Mouse (Mus musculus) adrenal gland, adult 18-20 months (tissue): Measurements from ENCODE around the gene Ahnak. TPM values are rescaled to one million over a fixed set of nuclear protein-coding genes. Genes with fewer than 3 reads are reported as not detected.
"Not testable (repeated sequence)": the region's sequence is repeated elsewhere in the genome, so short reads cannot be mapped to it uniquely, and the experiment has no call there.

Experiments
- DNase-seq, 2 experiments: peaks; one replicate each; pipeline ENCODE4 v3.0.0; 2021 to 2022; ENCODE audit warnings: low spot score in 2 of 2
- total RNA-seq, 2 experiments: library from RNA; stranded (reverse); gene quantifications; 1 replicate in 1 of 2; 2 replicates in 1 of 2; pipeline ENCODE4 v1.2.3; 2021

Ahnak gene
- total RNA-seq, 2 experiments from 2014 or later, result 88.9 to 162 TPM

GRCm38 (mm10) chr19:8967373-8967743 is 21.7 kb upstream of the Ahnak start:
- no peak for DNase-seq

DNA sequence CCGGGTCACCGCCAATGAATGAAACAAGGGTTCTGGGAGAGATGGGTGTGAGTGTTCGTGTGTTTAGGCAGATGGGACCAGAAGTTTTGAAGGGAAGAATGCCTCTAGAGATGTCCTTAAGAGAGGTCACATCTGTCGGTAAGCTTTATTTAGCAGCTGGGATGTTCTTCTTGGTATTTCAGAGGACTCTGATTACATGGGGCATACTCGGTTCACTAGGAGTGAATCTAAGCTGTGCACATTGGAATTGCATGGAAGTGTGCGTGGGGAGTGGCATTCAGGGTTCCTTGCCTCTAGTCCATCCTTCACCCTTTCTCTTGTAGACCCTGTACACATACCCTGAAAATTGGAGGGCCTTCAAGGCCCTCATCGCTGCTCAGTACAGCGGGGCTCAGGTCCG is 21.2 kb upstream of the Ahnak start:
- no peak for DNase-seq

GRCm38 (mm10) chr19:8972491-8972890 is 16.6 kb upstream of the Ahnak start:
- not testable (repeated sequence) for DNase-seq

DNA sequence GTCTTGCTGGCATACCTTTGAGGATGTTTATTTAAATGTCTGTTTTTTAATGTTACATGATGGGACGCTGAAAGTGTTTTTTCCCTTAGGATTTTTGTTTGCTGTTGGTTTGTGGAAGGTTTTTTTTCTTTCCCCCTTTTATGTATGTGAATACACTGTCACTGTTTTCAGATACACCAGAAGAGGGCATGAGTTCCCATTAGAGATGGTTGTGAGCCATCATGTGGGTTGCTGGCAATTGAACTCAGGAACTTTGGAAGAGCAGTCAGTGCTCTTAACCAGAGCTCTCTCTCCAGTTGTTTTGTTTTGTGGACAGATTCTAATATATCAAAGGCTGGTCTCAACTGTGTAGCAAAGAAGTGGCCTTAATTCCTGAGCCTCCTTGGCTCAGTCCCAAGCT is 14.4 kb upstream of the Ahnak start:
- no peak for DNase-seq

DNA sequence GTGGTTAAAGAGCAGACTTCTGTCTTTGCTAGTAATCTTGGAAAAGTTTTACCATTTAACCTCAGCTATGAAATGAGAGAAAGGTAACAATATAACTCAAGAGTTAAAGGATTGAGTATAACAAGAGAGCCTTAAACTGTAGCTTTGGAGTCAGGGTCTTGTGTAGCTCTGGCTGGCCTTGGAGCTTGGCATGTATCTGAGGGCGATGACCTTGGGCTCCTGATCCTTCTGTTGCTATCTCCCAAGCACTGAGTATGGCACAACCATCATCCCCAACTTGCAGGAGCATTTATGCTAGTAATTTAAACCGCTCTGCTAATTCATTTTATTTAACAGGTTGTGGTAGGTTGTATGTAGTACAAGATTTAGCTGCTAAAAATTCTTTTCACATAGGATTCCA is 13.6 kb upstream of the Ahnak start:
- no peak for DNase-seq

GRCm38 (mm10) chr19:8976535-8976934 is 12.5 kb upstream of the Ahnak start:
- no peak for DNase-seq

GRCm38 (mm10) chr19:8980771-8981170 is 8.3 kb upstream of the Ahnak start:
- DNase-seq, result no peak

DNA sequence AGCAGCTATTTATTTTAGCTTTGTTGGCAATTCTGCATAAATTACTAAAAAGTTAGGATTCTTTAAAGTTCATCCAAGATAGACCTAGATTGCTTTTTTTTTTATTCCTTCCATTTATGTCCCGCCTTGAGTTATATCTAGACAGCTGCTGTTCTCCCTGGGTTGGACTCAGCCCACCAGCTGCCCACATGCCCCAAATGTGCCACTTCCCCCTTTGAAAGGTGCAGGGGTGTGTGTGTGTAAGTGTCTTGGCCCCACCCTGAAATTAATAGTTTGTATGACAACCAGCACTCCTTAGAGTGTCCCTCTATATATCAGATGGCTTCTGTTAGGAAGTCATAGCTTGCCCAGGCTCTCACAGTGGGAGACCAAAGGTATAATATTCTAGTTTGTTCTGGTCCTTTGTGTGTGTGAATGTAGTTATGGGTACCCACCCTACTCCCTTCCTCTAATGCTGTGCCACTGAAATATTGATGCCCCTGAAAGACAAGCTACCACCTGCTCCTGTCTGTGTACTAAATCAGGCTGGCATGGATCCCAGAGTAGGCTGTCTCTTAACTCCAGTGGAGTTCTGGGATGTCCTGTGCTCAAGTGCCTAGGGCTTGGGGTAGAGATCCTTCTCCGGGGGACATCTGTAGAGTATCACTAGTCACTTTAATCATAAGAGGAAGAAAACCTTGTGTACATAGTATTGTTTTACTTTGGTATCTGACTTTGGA is 7.5 kb upstream of the Ahnak start:
- no peak for DNase-seq

DNA sequence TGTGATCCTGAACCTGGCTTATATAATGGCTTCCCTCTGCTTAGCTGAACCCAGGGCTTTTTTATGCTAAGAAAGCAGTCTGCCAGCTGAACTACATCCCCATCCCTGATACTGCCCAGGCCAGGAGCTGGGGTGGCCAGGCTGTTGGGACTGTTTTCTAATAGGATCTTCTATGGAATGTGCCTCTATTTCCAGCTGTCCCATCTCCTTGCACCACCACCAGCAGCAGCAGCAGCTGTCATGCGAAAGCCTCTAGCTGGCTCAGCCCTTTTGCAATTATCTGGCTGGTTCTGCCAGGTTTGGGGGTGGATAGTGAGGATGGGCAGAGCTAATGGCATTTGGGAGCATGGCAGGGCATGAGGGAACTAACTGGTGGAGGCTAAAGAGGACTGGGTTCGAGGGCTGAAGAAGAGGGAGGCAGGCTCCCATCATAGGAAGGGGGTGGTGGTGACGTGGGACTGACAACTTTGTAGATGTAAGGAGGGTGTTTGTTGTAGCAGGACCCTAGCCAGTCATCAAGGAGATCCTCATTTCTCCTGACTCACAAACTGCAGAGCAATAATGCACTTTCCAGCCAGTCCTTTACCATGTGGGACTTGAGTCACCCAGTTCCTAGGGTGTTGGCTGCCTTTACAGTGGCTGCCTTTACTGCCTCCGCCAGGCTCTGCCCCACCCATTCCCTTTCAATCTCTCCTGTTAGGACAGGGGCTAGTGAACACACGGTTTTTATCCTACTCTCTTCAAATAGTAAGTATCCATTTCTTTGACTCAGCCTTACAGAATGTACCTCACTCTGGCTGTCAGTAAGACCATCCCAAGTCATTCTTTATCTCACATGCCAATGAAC is 6.6 kb upstream of the Ahnak start:
- DNase-seq, result no peak

GRCm38 (mm10) chr19:8983150-8983650 is 5.9 kb upstream of the Ahnak start:
- DNase-seq, result no peak

DNA sequence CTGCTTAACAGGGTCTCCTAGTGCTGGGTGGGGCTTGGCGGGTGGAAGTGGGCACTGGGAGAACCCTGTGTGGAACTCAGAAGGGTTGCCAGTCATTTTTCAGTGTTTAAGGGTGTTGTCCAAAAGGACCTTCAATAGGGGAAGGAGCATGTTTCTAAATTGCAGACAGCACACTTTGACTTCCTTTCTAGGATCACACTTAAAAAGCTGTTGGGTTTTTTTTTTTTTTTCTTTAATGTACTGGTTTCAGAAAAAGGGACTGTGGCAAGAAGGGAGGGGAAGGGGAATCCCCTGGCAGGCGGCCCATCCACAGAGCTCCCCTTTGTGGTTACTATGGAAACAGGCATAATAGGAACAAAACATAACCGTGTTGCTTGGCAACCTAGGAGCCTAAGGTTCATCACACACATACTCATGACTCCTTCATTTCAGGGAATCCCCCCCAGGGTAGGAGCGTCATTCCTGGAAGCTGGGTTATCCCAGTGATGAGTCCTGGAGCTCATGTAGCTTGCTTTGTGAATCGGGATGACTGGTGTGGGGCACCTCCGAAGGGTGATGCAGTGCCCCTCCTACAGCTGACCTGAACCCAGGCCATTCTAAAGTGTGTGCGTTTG is 4.7 kb upstream of the Ahnak start:
- DNase-seq, result no peak

DNA sequence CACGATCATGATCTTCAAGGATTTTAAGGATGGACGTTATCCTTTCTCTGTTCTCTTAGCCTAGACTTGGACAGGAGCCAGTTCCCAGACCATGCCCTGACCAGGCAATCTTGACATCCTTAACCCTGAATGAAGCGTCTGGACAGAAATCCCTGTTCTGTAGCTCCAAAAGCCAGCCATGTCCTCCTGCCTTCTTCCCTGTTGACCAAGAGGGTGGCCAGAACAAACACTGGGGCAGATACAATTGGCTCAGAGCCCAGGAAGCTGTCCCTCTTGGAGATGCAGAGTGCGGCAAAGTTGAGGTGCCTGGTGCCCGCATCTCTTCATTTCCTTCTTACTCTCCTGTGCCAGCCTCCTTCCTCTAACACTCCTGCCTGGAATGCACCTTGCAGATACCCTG is 3.2 kb upstream of the Ahnak start:
- DNase-seq, result no peak

DNA sequence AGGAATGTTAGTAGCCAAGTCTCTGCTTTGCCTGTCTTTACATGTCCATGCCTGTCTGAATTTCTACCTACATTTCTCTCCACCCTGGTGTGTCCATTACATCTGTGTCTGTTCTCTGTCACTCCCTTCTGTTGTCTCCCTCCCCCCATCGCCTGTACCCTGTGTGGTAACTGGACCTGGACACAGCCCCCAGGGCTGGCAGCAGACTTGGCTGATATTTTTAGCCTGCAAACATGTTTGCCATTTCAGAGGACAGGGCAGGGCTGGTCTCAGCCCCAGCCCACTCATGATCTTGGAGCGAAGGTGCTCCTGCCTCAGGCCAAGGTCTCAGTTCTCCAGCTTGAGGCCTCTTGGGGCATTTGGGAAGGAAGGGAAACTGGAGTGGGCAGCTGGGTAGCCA is 1.3 kb upstream of the Ahnak start:
- DNase-seq, result no peak

GRCm38 (mm10) chr19:8988346-8989065 is 578 bp upstream of the Ahnak start:
- no peak for DNase-seq

DNA sequence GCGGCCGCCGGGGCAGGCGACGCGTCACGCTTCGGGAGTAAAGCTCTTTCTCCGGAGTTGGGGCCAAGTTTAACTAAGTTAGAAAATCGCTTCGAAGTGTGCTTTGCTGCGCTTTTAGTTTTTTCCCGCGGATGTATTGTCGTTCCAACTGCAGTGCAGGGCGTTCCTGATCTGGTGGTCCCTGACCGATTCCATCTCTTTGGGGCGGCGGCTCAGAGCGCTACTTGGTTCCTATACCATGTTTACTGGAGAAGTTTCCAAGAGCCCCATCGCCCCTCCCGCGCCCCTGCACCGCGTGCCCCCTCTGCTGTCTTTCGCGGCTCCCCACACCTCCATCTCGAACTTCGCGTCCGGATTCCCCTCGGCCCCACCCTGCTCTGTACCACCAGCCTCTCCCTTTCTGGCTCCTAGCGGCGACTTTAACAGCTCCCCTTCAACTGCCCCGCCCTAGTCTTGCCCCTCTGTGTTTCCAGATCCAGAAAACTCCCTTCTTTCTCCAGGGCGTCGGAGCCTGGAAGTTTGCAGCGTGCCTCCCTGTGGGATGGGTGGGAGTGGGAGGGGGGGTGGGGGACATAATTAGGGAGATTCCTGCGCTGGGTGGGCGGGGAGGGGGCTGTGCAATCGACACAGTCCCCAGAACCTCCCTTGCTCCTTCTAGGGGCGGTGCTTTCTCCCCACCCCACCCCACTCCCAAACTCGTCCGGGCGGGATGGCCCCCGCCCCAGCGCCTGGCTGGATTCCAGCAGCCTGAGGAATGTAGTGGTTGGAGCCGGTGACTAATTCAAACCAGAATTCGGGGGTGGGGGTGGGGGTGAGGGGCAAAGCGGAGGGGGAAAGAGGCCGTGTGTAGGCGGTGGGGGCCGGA is 715 bp downstream of the Ahnak start:
- peak; percentile 83 to 89 for DNase-seq

DNA sequence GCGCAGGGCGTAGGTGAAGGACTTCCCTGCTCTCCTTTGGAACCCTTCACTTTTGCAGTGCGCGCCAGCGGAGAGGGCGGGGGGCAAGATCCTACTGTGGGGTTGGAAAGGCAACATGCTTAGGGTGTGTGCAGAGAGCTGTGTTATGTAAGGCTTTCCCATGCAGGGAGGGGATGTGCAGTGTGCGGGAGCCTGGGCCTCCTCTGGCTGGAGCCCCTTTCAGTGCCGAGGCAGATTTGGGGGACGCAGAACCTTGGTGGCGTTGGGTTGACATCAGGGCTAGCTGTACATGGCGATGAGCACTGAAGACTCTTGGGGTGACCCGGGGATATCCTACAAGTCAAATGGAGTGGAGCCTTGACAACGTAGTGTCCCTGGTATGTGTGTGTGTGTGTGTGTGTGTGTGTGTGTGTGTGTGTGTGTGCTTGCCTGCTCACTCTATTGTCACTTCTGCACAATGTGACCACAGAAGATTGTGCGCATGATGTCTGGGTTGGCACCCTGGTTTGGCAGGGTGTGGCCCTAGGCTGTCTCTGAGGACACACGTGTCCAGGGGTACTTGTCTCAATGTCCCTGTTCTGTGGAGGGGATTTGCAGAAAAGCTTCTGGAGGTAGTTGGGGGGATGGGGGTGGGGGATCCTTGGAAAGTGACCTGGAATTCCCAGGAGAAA is 1.5 kb downstream of the Ahnak start:
- DNase-seq, result no peak

DNA sequence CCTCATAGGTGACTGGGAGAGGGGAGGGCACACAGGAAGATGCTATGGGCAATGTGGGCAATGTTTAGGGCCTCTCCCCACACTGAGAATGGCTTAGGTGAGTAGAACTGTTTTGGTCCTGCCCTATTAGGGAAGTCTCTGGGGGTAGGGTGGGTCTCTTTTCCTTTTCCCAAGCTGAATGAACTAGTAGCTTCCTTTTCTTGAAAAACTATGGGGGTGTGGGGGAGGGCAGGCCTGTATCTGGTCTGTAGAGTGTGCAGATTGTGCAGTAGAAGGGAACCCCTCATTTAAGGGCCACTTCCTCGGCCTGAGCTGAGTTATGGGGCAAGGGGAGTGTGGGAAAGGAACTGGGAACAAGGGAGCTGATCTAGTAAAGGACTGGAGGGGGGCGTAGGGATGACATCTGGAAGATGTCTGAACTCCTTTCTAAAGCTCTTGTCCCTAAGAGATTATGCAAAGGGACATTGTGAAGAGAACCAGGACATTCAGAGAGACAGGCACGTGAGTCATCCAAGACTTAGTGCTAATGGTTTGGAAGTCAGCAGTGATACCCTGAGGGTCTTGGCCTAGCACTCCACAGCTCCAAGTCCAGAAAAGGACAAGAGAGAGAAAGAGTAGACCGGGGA is 2.3 kb downstream of the Ahnak start:
- no peak for DNase-seq

DNA sequence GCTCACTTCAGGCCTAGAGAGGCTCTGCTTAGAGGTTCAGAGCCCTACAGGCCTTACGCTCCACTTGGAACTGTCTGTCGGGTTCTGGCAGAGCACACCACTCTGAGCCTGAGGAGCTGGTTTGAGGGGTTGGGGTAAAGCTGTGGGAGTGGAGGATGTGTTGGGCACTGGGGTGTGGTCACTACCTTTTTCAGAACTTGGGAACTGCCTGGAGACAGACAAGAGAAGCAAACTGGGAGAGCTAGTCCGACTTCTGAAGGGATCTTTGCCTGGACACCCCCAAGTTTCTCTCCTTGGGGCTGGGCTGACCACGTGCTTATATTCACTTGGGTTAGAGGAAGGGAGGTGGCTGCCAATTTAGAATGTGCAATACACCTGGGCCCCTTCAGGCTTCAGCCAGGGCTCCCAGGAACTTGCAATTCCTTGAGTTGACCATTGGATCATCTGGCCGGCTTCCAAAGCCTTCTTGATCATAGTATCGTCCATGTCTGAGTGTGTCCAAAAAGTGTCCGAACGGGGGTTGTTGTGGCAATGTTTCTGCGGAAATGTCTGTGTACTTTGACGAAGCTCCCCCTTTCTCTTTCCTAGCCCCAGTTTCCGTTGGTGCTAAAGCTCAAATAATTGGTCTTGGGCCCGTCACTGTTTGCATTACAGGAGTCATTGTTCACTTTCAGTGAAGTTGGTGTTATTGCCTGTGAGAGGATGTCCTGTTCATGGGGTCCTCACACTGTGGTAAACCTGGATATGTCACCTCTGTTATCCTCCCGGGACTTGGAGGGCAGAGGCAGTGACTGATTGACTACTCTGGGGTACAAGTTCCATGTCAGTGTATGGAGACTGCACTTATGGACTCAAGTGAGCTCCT is 3.0 kb downstream of the Ahnak start:
- no peak for DNase-seq
